Mouse (Mus musculus) spleen, adult 10 weeks (tissue): ENCODE measurements around the gene Ifnar2. TPM values are rescaled to one million over a fixed set of nuclear protein-coding genes. Genes with fewer than 3 reads are reported as not detected.

Experiments used
- polyA plus RNA-seq: library from polyadenylated mRNA; stranded (reverse); fragments of 350-450 nt; fragmentation: Illumina TruSeq; extraction: RNeasy Lipid Tissue Mini Kit (QIAGEN cat#74804); gene quantifications from one replicate; pipeline ENCODE4 v1.2.3, GENCODE M21; 2015; ENCODE audit warnings: low replicate concordance; ENCODE audit not compliant: insufficient read depth

Gene Ifnar2
- polyA plus RNA-seq = 93.7 TPM

GRCm38 (mm10) chr16:91372577-91373472, at the start of gene Ifnar2:
Gene Ifnar2, plus strand, starts transcription at chr16:91372783.

GRCm38 (mm10) chr16:91391421-91391820, 18.8 kb downstream of the Ifnar2 start, which contains the start of gene Gm21970:
Gene Gm21970, plus strand, starts transcription at chr16:91391721.

DNA sequence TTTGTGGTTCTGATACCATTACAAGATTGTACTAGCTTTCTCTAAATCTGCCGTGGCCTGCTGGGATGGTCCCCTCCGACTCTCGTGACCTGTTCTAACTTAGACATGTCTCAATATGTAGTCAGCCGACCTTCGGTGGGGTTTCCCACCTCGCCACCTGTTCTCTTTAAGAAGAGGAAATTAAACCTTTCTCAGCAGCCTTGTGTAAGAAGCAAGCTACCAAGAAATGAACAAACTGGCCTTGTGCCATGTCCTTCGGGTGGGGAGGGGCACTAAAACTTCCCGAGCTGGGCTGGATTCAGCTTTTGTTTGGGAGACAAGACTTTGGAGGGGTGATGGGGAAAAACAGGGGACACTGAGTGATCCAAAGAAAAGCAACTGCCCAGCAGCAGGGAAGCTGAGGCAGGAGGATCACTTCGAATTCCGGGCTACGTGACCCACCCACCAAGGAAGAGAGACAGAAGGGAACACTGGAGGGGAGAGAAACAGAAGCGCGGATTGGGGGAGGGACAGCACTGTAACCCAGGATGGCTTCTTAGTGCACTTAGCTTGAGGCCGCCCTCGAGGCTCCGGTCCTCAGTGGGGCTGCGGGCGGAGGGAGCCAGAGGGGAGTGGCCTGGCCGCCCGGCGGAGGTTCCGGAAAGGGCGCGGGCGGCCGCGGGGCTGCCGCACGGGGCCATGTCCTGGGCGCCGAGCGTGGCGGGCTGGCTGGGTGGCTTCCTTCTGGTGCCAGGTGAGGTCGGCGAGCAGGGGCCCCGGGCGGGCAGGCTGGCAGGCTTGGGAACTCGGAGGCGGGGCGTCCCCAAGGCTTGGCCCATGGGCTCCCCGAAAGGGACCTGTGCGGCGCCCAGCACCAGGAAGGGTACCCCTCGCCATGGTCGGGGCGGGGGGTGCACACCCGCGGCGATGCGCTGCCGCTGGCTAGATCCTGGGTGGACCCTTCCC, 33.3 kb downstream of the Ifnar2 start, which contains the start of gene Il10rb:
Gene Il10rb, plus strand, starts transcription at position 525 of the 945 bp plus-strand sequence.

Other genes starting within 250 kb of the Ifnar2 start
- gene Olig2, start 147.3 kb upstream of the Ifnar2 start, polyA plus RNA-seq = not detected
- not detected for gene Olig1, start 103.0 kb upstream of the Ifnar2 start, polyA plus RNA-seq
- 1.2 TPM for gene Gm21970, start 18.9 kb downstream of the Ifnar2 start, polyA plus RNA-seq
- gene Il10rb, start 33.4 kb downstream of the Ifnar2 start, polyA plus RNA-seq = 135 TPM
- gene Ifnar1, start 112.5 kb downstream of the Ifnar2 start, polyA plus RNA-seq = 111 TPM
- gene Ifngr2, start 174.3 kb downstream of the Ifnar2 start, polyA plus RNA-seq = 82.4 TPM
- 43.4 TPM for gene Tmem50b, start 225.0 kb downstream of the Ifnar2 start, polyA plus RNA-seq
- gene Dnajc28, start 246.2 kb downstream of the Ifnar2 start, polyA plus RNA-seq = 4.0 TPM